8 mouse cellular contexts compared by ENCODE assay signal in the genomic region with DNA sequence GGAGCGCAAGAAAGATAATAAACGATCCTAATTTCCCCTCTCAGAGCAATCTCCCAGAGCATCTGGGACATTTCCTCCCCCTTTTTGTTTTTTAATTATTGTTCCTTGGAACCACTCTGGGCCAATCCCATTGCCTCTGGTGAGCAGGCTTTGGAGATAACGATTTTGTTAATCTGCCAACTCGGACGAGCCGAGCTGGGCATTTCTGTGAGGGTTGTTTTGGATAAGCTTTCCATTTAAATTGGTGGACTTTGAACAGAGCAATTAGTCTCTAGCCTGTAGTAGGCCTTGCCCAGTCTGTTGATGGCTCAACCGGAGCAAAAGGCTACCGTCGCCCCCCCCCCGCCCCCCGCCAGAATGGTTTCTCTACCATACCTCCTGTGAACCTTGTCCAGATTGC. TPM values are rescaled to one million over a fixed set of nuclear protein-coding genes. Genes with fewer than 3 reads are reported as not detected.
DNase-seq lines count a peak whose midpoint lies in the region; ATAC-seq lines count a peak whose summit lies in the region.

No protein-coding gene starts in this region.

- no peak for ATAC-seq in kidney, embryonic 14.5 days (ENCODE audit: low FRiP score, low TSS enrichment)

- peak overlapping the region; percentile 61 for H3K4me3 ChIP-seq in heart, embryonic 10.5 days
- H3K4me3 ChIP-seq in kidney, embryonic 14.5 days (ENCODE audit: low read length) = peak overlapping the region; percentile 24; the same call in 1 of the 2 replicates

- WGBS in heart, embryonic 10.5 days = 23% methylated on average over 11 of the region's 11 CpGs
- WGBS in kidney, embryonic 14.5 days = 25% methylated on average over 11 of the region's 11 CpGs

- no peaks in the 10 kb centered on the region for H3K27me3 ChIP-seq in heart, embryonic 10.5 days (ENCODE audit: insufficient read depth, poor library complexity, severe bottlenecking)
- H3K27me3 ChIP-seq in kidney, embryonic 14.5 days (ENCODE audit: control insufficient read depth, insufficient read depth, low read length) = no peaks in the 10 kb centered on the region

- H3K9me3 ChIP-seq in heart, embryonic 10.5 days = no peaks in the 10 kb centered on the region
- H3K9me3 ChIP-seq in kidney, embryonic 14.5 days (ENCODE audit: control insufficient read depth, low read length) = no peaks in the 10 kb centered on the region

- H3K36me3 ChIP-seq in heart, embryonic 10.5 days = no peaks in the 10 kb centered on the region
- no peaks in the 10 kb centered on the region for H3K36me3 ChIP-seq in kidney, embryonic 14.5 days (ENCODE audit: control insufficient read depth, insufficient read depth, low read length)

- H3K27ac ChIP-seq in heart, embryonic 10.5 days = no peak overlapping the region
- no peak overlapping the region for H3K27ac ChIP-seq in kidney, embryonic 14.5 days (ENCODE audit: low read depth, low read length)

- peak; percentile 59 for DNase-seq in ovary, adult 18-20 months (ENCODE audit: low spot score)
- no peak for DNase-seq in ovary, postnatal 14 days (ENCODE audit: low spot score)
- DNase-seq in heart, embryonic 10.5 days (ENCODE audit: low spot score) = no peak
- peak; percentile 83 for DNase-seq in lung, postnatal 36 days
- DNase-seq in B cell, adult 2 months = no peak
- no peak for DNase-seq in T-cell, adult 2 months (ENCODE audit: low spot score)
- no peak for DNase-seq in right cerebral cortex, adult 2 months (ENCODE audit: low spot score in 2 of 2)

- H3K4me1 ChIP-seq in heart, embryonic 10.5 days = peaks cover 42% of the 10 kb centered on the region
- H3K4me1 ChIP-seq in kidney, embryonic 14.5 days (ENCODE audit: control insufficient read depth, insufficient read depth, low read length) = peaks cover 3% of the 10 kb centered on the region; the same call in 1 of the 2 replicates

- H3K9ac ChIP-seq in kidney, embryonic 14.5 days (ENCODE audit: low read depth, low read length) = no peak overlapping the region

- H3K4me2 ChIP-seq in kidney, embryonic 14.5 days (replicated peaks; ENCODE audit: low read depth, low read length) = peak overlapping the region; percentile 45

RNA-seq across cellular contexts. Expression of gene Map3k9, which starts 27.0 kb away (rescaled TPM):
- 0.21 and 0.59 TPM in 2 replicates for polyA plus RNA-seq in heart, embryonic 10.5 days (2016; fragmentation: Nextera tagmentation; extraction: Ambion mirVana)
- 0.99 and 1.9 TPM in 2 replicates for polyA plus RNA-seq in kidney, embryonic 14.5 days (2014; fragmentation: Nextera tagmentation; extraction: Ambion mirVana)

RNA-seq across cellular contexts. Expression of gene Pcnx, which starts 51.9 kb away (rescaled TPM):
- polyA plus RNA-seq in heart, embryonic 10.5 days (2016; fragmentation: Nextera tagmentation; extraction: Ambion mirVana) = 9.8 and 13.1 TPM in 2 replicates
- 13.2 and 19.5 TPM in 2 replicates for polyA plus RNA-seq in kidney, embryonic 14.5 days (2014; fragmentation: Nextera tagmentation; extraction: Ambion mirVana)

Comparison
In these comparisons a context has a peak if more than half of its experiments do, and no peak if none do; other contexts are left out.
1. DNase-seq: peak in ovary, adult 18-20 months (single experiment) and lung, postnatal 36 days (single experiment); none in ovary, postnatal 14 days (single experiment), heart, embryonic 10.5 days (single experiment), B cell, adult 2 months (0 of 2), T-cell, adult 2 months (single experiment) and right cerebral cortex, adult 2 months (0 of 2).